ENCODE assay signal across 8 mouse cellular contexts in genomic region chr14:31668326-31668725, GRCm38 (mm10). TPM values are rescaled to one million over a fixed set of nuclear protein-coding genes. Genes with fewer than 3 reads are reported as not detected.
A peak's percentile ranks its signal among the peaks of the same experiment; 100 is the strongest.
DNase-seq lines count a peak whose midpoint lies in the region; ATAC-seq lines count a peak whose summit lies in the region.

No protein-coding gene starts in this region.

- DNase-seq in intestine, embryonic 14.5 days (ENCODE audit: low spot score): peak; percentile 49
- peak; percentile 49 for DNase-seq in 3134 (ENCODE audit: extremely low read depth, insufficient read length, low spot score)
- DNase-seq in Muller cell, postnatal 12 days (ENCODE audit: inconsistent ontology term): peak; percentile 51
- peak; percentile 20 for DNase-seq in limb, embryonic 10.5 days (ENCODE audit: low spot score)
- no peak for DNase-seq in thymus, postnatal 0 days (ENCODE audit: low spot score)
- DNase-seq in spleen, postnatal 10 days (ENCODE audit: low spot score in 2 of 2): no peak
- no peak for DNase-seq in liver

- no peaks in the 10 kb centered on the region for H3K27me3 ChIP-seq in intestine, embryonic 14.5 days (replicated peaks; ENCODE audit: control insufficient read depth, insufficient read depth, low read length)
- H3K27me3 ChIP-seq in intestine, embryonic 15.5 days (replicated peaks): no peaks in the 10 kb centered on the region
- no peaks in the 10 kb centered on the region for H3K27me3 ChIP-seq in limb, embryonic 10.5 days (ENCODE audit: low read depth, poor library complexity, severe bottlenecking)

- H3K27ac ChIP-seq in intestine, embryonic 14.5 days (ENCODE audit: low read depth): 0 out of 2 replicates have a peak overlapping the region, but pooled peaks have one; percentile 8
- H3K27ac ChIP-seq in intestine, embryonic 15.5 days: no peak overlapping the region
- 0 out of 2 replicates have a peak overlapping the region, but pooled peaks have one; percentile 19 for H3K27ac ChIP-seq in limb, embryonic 10.5 days

- H3K4me3 ChIP-seq in intestine, embryonic 14.5 days (ENCODE audit: low read depth, low read length): no peak overlapping the region
- H3K4me3 ChIP-seq in intestine, embryonic 15.5 days (replicated peaks): no peak overlapping the region
- H3K4me3 ChIP-seq in limb, embryonic 10.5 days: no peak overlapping the region

- H3K9me3 ChIP-seq in intestine, embryonic 14.5 days (ENCODE audit: control insufficient read depth, low read length): no peaks in the 10 kb centered on the region
- no peaks in the 10 kb centered on the region for H3K9me3 ChIP-seq in intestine, embryonic 15.5 days
- no peaks in the 10 kb centered on the region for H3K9me3 ChIP-seq in limb, embryonic 10.5 days (replicated peaks)

- H3K4me2 ChIP-seq in intestine, embryonic 14.5 days (ENCODE audit: low read length): no peak overlapping the region
- no peak overlapping the region for H3K4me2 ChIP-seq in intestine, embryonic 15.5 days (replicated peaks)

- no peak overlapping the region for H3K9ac ChIP-seq in intestine, embryonic 14.5 days (ENCODE audit: low read length)
- H3K9ac ChIP-seq in intestine, embryonic 15.5 days: no peak overlapping the region

- ATAC-seq in intestine, embryonic 14.5 days (replicated peaks; ENCODE audit: low FRiP score, low TSS enrichment, low read depth): no peak
- no peak for ATAC-seq in intestine, embryonic 15.5 days

- H3K36me3 ChIP-seq in intestine, embryonic 14.5 days (ENCODE audit: control insufficient read depth, insufficient read depth, low read length): peaks cover 10% of the 10 kb centered on the region
- no peaks in the 10 kb centered on the region for H3K36me3 ChIP-seq in intestine, embryonic 15.5 days
- peaks cover 19% of the 10 kb centered on the region for H3K36me3 ChIP-seq in limb, embryonic 10.5 days

- 85% methylated on average over 13 of the region's 13 CpGs for WGBS in intestine, embryonic 14.5 days
- WGBS in intestine, embryonic 15.5 days: 86% methylated on average over 13 of the region's 13 CpGs
- WGBS in limb, embryonic 10.5 days: 88% methylated on average over 13 of the region's 13 CpGs

- peaks cover 37% of the 10 kb centered on the region for H3K4me1 ChIP-seq in intestine, embryonic 14.5 days (replicated peaks; ENCODE audit: control insufficient read depth, insufficient read depth, low read length)
- H3K4me1 ChIP-seq in intestine, embryonic 15.5 days (replicated peaks): peaks cover 34% of the 10 kb centered on the region
- peaks cover 34% of the 10 kb centered on the region for H3K4me1 ChIP-seq in limb, embryonic 10.5 days

RNA-seq across cellular contexts. Expression of gene Hacl1, which starts 27.2 kb away (rescaled TPM):
- 10.4 and 13.5 TPM in 2 replicates for polyA plus RNA-seq in intestine, embryonic 14.5 days (2014; fragmentation: Nextera tagmentation; extraction: Ambion mirVana)
- 15.5 and 17.4 TPM in 2 replicates for polyA plus RNA-seq in intestine, embryonic 15.5 days (2015; fragmentation: Nextera tagmentation; extraction: Ambion mirVana)
- polyA plus RNA-seq in limb, embryonic 10.5 days (2016; fragmentation: Nextera tagmentation; extraction: Ambion mirVana): 6.1 and 9.4 TPM in 2 replicates
- 19.6 and 31.3 TPM in 2 replicates for polyA plus RNA-seq in thymus, postnatal 0 days (2015; fragmentation: Nextera tagmentation; extraction: Ambion mirVana)

RNA-seq across cellular contexts. Expression of gene Btd, which starts 27.5 kb away (rescaled TPM):
- 21.9 and 28.8 TPM in 2 replicates for polyA plus RNA-seq in intestine, embryonic 14.5 days (2014; fragmentation: Nextera tagmentation; extraction: Ambion mirVana)
- 27.6 TPM in 2 replicates for polyA plus RNA-seq in intestine, embryonic 15.5 days (2015; fragmentation: Nextera tagmentation; extraction: Ambion mirVana)
- polyA plus RNA-seq in limb, embryonic 10.5 days (2016; fragmentation: Nextera tagmentation; extraction: Ambion mirVana): 12.1 and 16.3 TPM in 2 replicates
- polyA plus RNA-seq in thymus, postnatal 0 days (2015; fragmentation: Nextera tagmentation; extraction: Ambion mirVana): 21.2 and 23.2 TPM in 2 replicates

RNA-seq across cellular contexts. Expression of gene Gm49387, which starts 27.6 kb away (rescaled TPM):
- 0.78 and 2.3 TPM in 2 replicates for polyA plus RNA-seq in intestine, embryonic 14.5 days (2014; fragmentation: Nextera tagmentation; extraction: Ambion mirVana)
- 1.3 TPM in 1 of 2 replicates, not detected in the other for polyA plus RNA-seq in intestine, embryonic 15.5 days (2015; fragmentation: Nextera tagmentation; extraction: Ambion mirVana)
- 0.36 and 0.50 TPM in 2 replicates for polyA plus RNA-seq in limb, embryonic 10.5 days (2016; fragmentation: Nextera tagmentation; extraction: Ambion mirVana)
- 2.6 and 3.2 TPM in 2 replicates for polyA plus RNA-seq in thymus, postnatal 0 days (2015; fragmentation: Nextera tagmentation; extraction: Ambion mirVana)

Comparison
In these comparisons a context has a peak if more than half of its experiments do, and no peak if none do; other contexts are left out.
1. DNase-seq: peak in intestine, embryonic 14.5 days (single experiment), 3134 (single experiment), Muller cell, postnatal 12 days (single experiment) and limb, embryonic 10.5 days (single experiment); none in thymus, postnatal 0 days (single experiment), spleen, postnatal 10 days (0 of 2) and liver (single experiment).